Mouse (Mus musculus) megakaryocyte, embryonic 14.5 days (primary cell): ENCODE measurements around the gene Cldn14. TPM values are rescaled to one million over a fixed set of nuclear protein-coding genes. Genes with fewer than 3 reads are reported as not detected.

ENCODE experiments used
- H3K27me3 ChIP-seq: replicated peaks from 2 replicates; pipeline ENCODE3; 2012; ENCODE audit warnings: inconsistent platforms
- H3K36me3 ChIP-seq: replicated peaks from 2 replicates; pipeline ENCODE3; 2012; ENCODE audit warnings: low read length, inconsistent platforms, mixed read lengths
- H3K4me1 ChIP-seq: 2 replicates; pipeline ENCODE4 v1.6.1; 2012; ENCODE audit warnings: inconsistent platforms
- H3K4me3 ChIP-seq: replicated peaks from 2 replicates; pipeline ENCODE3; 2012; ENCODE audit warnings: moderate library complexity, mild to moderate bottlenecking, inconsistent platforms
- H3K9me3 ChIP-seq: 2 replicates; pipeline ENCODE4 v1.6.1; 2012; ENCODE audit warnings: inconsistent platforms
- FLI1 ChIP-seq: IDR thresholded peaks from 2 replicates; pipeline ENCODE4 v1.6.1; 2012; ENCODE audit warnings: low read length, inconsistent platforms, mixed read lengths
- GATA1 ChIP-seq: IDR thresholded peaks from 3 replicates; pipeline ENCODE4 v1.6.1; 2012; ENCODE audit warnings: mixed read lengths, low read length, inconsistent platforms, borderline replicate concordance
- polyA plus RNA-seq: library from polyadenylated mRNA; stranded (reverse); fragments of >175 nt; gene quantifications from 2 replicates; pipeline ENCODE4 v1.2.3, GENCODE M21; 2012; ENCODE audit warnings: low replicate concordance; ENCODE audit not compliant: insufficient read depth

Gene Cldn14
- polyA plus RNA-seq, 1 experiment, result not detected

DNA sequence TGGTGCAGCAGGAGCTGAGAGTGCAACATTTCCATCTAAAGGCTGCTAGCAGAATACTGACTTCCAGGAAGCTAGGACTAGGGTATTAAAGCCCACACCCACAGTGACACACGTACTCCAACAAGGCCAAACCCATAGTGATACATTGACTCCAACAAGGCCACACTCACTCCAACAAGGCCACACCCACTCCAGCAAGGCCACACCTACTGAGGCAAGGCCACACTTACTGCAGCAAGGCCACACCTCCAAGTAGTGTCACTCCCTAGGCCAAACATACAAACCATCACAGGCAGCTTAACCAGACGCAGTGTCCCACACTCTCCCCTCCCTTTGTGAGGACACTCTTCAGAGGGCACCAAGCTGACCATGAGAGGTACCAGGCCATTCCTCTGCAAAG, 29.3 kb downstream of the Cldn14 start:
- TF ChIP-seq GATA1, result no peak
- H3K9me3 ChIP-seq, result peaks cover 40% of the 10 kb centered on the region
- peak overlapping the region; percentile 8 for H3K4me3 ChIP-seq
- H3K4me1 ChIP-seq, result peaks cover 5% of the 10 kb centered on the region; the same call in 1 of the 2 replicates
- H3K27me3 ChIP-seq, result peaks cover 18% of the 10 kb centered on the region
- no peaks in the 10 kb centered on the region for H3K36me3 ChIP-seq

DNA sequence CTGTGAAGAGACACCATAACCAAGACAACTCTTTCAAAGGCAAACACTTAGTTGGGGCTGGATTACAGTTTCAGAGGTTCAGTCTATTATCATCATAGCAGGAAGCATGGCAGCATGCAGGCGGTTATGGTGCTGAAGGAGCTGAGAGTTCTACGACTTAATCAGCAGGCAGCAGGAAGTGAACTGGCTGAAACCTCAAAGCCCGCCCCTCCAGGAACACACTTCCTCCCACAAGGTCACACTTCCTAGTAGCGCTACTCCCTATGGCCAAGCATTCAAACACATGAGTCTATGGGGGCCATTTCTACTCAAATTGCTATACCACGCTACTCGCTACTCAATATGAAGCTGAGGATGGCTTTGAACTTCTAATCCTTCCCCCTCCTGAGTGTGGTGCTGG, 31.1 kb downstream of the Cldn14 start:
- TF ChIP-seq FLI1 (no peak), GATA1 (no peak)
- Histone ChIP-seq H3K36me3 (no peaks in the 10 kb centered on the region), H3K4me1 (peaks cover 12% of the 10 kb centered on the region; the same call in 1 of the 2 replicates), H3K27me3 (peaks cover 19% of the 10 kb centered on the region), H3K9me3 (peaks cover 40% of the 10 kb centered on the region), H3K4me3 (no peak overlapping the region)

GRCm38 (mm10) chr16:93976907-93977306, 31.7 kb downstream of the Cldn14 start:
- H3K9me3 ChIP-seq, result peaks cover 40% of the 10 kb centered on the region
- H3K4me1 ChIP-seq, result peaks cover 12% of the 10 kb centered on the region; the same call in 1 of the 2 replicates
- H3K36me3 ChIP-seq, result no peaks in the 10 kb centered on the region
- no peak for TF ChIP-seq FLI1
- no peak for TF ChIP-seq GATA1
- peaks cover 18% of the 10 kb centered on the region for H3K27me3 ChIP-seq
- H3K4me3 ChIP-seq, result no peak overlapping the region

DNA sequence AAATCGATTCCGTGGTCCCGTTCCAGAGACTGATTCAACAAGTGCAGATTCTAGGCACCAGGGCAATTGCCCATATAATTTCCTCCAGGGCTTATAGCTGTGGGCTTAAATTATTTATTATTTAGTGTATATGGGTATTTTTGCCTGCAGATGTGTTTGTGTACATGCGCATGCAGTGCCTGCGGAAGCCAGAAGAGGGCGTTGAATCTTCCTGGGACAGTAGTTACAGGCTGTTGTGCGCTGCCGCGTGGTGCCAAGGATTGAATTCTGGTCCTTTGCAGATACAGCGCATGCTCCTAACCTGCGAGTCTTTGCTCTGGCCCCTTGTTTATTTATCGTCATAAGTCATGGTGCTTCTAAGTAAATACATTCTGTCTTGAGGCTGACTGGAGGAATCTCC, 33.2 kb downstream of the Cldn14 start:
- Histone ChIP-seq H3K9me3 (peaks cover 40% of the 10 kb centered on the region), H3K4me3 (no peak overlapping the region)
- TF ChIP-seq FLI1 (no peak), GATA1 (no peak)

DNA sequence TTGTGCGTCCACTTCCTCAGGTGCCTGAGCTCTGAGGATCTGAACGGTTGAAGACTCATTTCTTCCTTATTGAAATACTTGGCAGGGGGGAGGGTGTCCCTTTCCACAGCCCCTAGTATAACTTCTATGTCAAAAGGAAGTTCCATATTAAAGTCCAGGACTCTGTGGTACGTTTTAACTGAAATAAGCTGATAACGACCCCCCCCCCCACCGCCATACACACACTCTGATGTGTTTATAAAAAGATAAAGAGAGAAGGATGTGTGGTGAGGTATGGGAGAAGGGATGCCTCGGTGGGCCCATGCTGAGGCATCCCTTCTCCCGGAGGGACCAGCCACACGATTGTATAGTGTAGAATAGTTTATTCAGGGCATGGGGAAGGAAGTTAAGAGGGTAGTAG, 34.4 kb downstream of the Cldn14 start:
- peaks cover 14% of the 10 kb centered on the region for H3K27me3 ChIP-seq
- H3K4me3 ChIP-seq, result peak overlapping the region; percentile 2
- no peaks in the 10 kb centered on the region for H3K36me3 ChIP-seq
- TF ChIP-seq GATA1 (no peak), FLI1 (no peak)
- H3K9me3 ChIP-seq, result peaks cover 36% of the 10 kb centered on the region
- H3K4me1 ChIP-seq, result peaks cover 12% of the 10 kb centered on the region; the same call in 1 of the 2 replicates

More for the DNA sequence above, 33.2 kb downstream of the Cldn14 start:
- Histone ChIP-seq H3K27me3 (peaks cover 21% of the 10 kb centered on the region), H3K36me3 (no peaks in the 10 kb centered on the region), H3K4me1 (peaks cover 12% of the 10 kb centered on the region; the same call in 1 of the 2 replicates)

DNA sequence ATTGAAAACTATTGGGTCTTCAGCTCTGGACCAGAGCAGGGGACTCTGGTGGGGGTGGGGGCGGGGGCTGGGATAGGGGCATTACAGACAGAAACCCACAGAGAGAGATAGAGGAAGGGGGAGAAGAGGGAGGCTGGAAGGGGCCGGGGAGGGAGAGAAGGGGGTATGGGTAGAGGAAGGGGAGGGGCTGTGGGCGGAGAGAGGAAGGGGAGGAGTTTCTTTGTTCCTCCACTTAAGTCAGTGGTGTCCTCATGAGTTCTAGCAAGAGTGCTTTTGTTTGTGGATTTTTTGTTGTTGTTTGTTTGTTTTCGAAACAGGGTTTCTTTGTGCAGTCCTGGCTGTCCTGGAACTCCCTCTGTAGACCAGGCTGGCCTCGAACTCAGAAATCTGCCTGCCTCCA, 35.1 kb downstream of the Cldn14 start:
- Histone ChIP-seq H3K36me3 (no peaks in the 10 kb centered on the region), H3K4me3 (peak overlapping the region; percentile 79), H3K9me3 (peaks cover 29% of the 10 kb centered on the region), H3K27me3 (peaks cover 14% of the 10 kb centered on the region), H3K4me1 (peaks cover 12% of the 10 kb centered on the region; the same call in 1 of the 2 replicates)
- TF ChIP-seq GATA1 (no peak), FLI1 (no peak)

- peaks cover 12% of the 10 kb centered on the region; the same call in 1 of the 2 replicates for H3K4me1 ChIP-seq
- H3K27me3 ChIP-seq, result peaks cover 18% of the 10 kb centered on the region
- H3K36me3 ChIP-seq, result no peaks in the 10 kb centered on the region
- peaks cover 25% of the 10 kb centered on the region for H3K9me3 ChIP-seq
- no peak for TF ChIP-seq FLI1
- no peak for TF ChIP-seq GATA1
- peak overlapping the region; percentile 79 for H3K4me3 ChIP-seq
Measured at GRCm38 (mm10) chr16:93973123-93973522, 35.5 kb downstream of the Cldn14 start.

DNA sequence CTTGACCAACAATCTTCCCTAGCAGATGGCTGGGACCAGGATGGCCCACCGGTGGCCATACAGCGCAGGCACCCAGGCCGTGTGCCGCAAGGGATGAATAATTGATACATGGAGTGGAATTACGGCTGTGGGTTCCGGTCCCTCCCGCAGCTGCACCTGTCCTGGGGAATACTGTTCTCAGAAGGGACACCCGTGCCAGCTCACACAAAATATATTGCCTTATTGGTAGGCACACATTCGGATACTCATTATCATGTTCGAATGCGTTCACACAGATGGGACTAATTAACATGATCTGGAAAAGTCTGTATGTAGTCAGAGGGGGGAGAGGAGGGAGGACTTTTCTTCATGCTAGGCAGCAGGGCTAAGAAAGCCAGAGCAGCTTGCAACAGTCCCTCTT, 37.6 kb downstream of the Cldn14 start:
- H3K36me3 ChIP-seq, result no peaks in the 10 kb centered on the region
- H3K4me3 ChIP-seq, result no peak overlapping the region
- H3K27me3 ChIP-seq, result peaks cover 24% of the 10 kb centered on the region
- peaks cover 11% of the 10 kb centered on the region for H3K9me3 ChIP-seq
- TF ChIP-seq GATA1 (no peak), FLI1 (no peak)
- peaks cover 7% of the 10 kb centered on the region; the same call in 1 of the 2 replicates for H3K4me1 ChIP-seq

DNA sequence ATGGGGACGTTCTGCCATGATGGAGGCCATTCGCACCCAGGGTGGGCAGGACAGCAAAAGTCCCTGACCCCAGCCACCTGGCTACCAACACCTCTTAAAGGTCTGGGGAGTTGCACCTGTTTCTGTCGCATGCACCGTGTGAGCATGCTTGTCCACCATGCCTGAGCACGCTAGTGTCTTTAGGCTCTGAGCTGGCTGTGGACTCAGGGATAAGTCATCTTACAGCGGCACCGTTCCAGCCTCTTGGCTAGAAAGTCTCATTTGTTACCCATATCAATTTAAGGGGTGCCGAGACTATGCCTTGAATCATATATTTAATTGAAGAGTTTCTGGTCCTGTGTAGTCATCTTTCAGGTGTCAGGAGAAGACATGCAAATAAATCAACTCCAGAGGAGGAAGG, 40.7 kb downstream of the Cldn14 start:
- peaks cover under 1% of the 10 kb centered on the region; the same call in 1 of the 2 replicates for H3K4me1 ChIP-seq
- no peak for TF ChIP-seq FLI1
- no peak for TF ChIP-seq GATA1
- no peaks in the 10 kb centered on the region for H3K36me3 ChIP-seq
- H3K9me3 ChIP-seq, result no peaks in the 10 kb centered on the region
- H3K27me3 ChIP-seq, result peaks cover 38% of the 10 kb centered on the region
- no peak overlapping the region for H3K4me3 ChIP-seq

GRCm38 (mm10) chr16:93962283-93962682, 46.4 kb downstream of the Cldn14 start:
- TF ChIP-seq FLI1 (no peak), GATA1 (no peak)
- no peaks in the 10 kb centered on the region for H3K36me3 ChIP-seq
- H3K9me3 ChIP-seq, result no peaks in the 10 kb centered on the region
- H3K4me3 ChIP-seq, result no peak overlapping the region
- peaks cover 6% of the 10 kb centered on the region for H3K4me1 ChIP-seq
- peaks cover 25% of the 10 kb centered on the region for H3K27me3 ChIP-seq
